Mouse (Mus musculus): ENCODE results near the gene Wdr54. TPM values are rescaled to one million over a fixed set of nuclear protein-coding genes. Genes with fewer than 3 reads are reported as not detected.

Wdr54 gene
- polyA plus RNA-seq, 1 experiment from 2014 or later: 12.0 TPM

DNA sequence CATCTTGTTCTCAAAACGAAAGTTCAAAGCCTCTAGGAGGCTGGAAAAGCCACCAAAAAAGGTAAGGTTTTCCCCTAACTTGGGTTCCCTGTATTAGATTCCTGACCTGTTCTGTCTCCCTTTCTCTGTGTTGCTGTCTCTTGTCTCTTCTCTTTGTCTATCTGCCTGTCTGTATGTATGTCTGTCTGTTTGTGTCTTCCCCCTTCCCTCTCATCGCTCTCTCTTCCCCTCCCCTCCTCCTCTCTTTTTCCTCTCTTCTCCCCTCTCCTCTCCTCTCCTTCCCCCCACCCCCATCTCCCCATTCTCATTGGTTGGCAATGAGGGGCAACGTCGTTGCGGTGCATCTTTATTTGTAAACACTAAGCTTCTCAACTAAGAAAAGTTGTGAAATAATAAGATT, 30.9 kb downstream of the Wdr54 start, which contains the start of gene Ino80b:
TSS of gene Ino80b (minus strand) at position 101 of the 400 bp plus-strand sequence.
- 31% methylated on average over 5 of the region's 5 CpGs for WGBS
- peak within 1 kb of the TSS; percentile 90 for H3K4me2 ChIP-seq (replicated peaks)
- H3K27ac ChIP-seq (replicated peaks): peak within 1 kb of the TSS; percentile 85
- no peaks in the 10 kb centered on the region for H3K36me3 ChIP-seq
- H3K9me3 ChIP-seq (replicated peaks): no peaks in the 10 kb centered on the region
- peaks cover 30% of the 10 kb centered on the region for H3K4me1 ChIP-seq
- H3K27me3 ChIP-seq: no peaks in the 10 kb centered on the region
- peak within 1 kb of the TSS; percentile 64 for H3K9ac ChIP-seq
- ATAC-seq (ENCODE audit: insufficient number of reproducible peaks, low FRiP score, low TSS enrichment, low read depth): no peak
- H3K4me3 ChIP-seq (replicated peaks): peak within 1 kb of the TSS; percentile 84

DNA sequence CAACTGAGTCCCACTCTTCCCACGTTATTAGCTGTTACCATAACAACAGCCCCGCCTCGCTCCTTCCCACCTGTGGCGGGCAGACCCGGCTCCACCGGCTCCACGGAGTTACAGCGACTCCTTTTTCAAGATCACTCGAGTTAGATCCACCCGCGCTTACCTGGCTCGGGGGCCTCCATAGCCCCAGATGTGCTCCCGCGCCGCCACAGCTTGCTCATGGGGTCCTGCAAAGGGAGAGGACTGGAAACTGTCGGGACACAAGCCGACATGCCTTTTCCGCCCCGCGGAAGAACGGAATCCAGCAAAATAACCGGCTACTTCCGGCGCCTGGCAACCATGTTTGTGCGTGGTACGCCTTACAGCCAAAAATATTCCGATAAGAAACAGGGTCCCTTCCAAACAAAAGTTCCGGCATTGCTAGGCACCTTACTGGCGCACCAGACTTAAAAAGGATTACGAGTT, 31.3 kb downstream of the Wdr54 start:
- peak overlapping the region; percentile 84 for H3K4me3 ChIP-seq (replicated peaks)
- H3K27me3 ChIP-seq: no peaks in the 10 kb centered on the region
- H3K36me3 ChIP-seq: no peaks in the 10 kb centered on the region
- H3K27ac ChIP-seq (replicated peaks): peak overlapping the region; percentile 85
- no peak for ATAC-seq (ENCODE audit: insufficient number of reproducible peaks, low FRiP score, low TSS enrichment, low read depth)
- peaks cover 35% of the 10 kb centered on the region for H3K4me1 ChIP-seq
- peak overlapping the region; percentile 90 for H3K4me2 ChIP-seq (replicated peaks)
- no peaks in the 10 kb centered on the region for H3K9me3 ChIP-seq (replicated peaks)
- H3K9ac ChIP-seq: peak overlapping the region; percentile 64
- under 1% methylated on average over 30 of the region's 30 CpGs for WGBS

- Histone ChIP-seq H3K4me2 (replicated peaks) (peak overlapping the region; percentile 97), H3K4me1 (peaks cover 45% of the 10 kb centered on the region), H3K36me3 (peaks cover 19% of the 10 kb centered on the region), H3K4me3 (replicated peaks) (peak overlapping the region; percentile 85), H3K9me3 (replicated peaks) (no peaks in the 10 kb centered on the region), H3K27me3 (no peaks in the 10 kb centered on the region), H3K27ac (replicated peaks) (no peak overlapping the region), H3K9ac (no peak overlapping the region; the same call in 1 of the 2 replicates)
- WGBS: 64% methylated on average over 5 of the region's 5 CpGs
- ATAC-seq (ENCODE audit: insufficient number of reproducible peaks, low FRiP score, low TSS enrichment, low read depth): no peak
These were observed 33.2 kb downstream of the Wdr54 start for GRCm38 (mm10) chr6:83122961-83123360.

DNA sequence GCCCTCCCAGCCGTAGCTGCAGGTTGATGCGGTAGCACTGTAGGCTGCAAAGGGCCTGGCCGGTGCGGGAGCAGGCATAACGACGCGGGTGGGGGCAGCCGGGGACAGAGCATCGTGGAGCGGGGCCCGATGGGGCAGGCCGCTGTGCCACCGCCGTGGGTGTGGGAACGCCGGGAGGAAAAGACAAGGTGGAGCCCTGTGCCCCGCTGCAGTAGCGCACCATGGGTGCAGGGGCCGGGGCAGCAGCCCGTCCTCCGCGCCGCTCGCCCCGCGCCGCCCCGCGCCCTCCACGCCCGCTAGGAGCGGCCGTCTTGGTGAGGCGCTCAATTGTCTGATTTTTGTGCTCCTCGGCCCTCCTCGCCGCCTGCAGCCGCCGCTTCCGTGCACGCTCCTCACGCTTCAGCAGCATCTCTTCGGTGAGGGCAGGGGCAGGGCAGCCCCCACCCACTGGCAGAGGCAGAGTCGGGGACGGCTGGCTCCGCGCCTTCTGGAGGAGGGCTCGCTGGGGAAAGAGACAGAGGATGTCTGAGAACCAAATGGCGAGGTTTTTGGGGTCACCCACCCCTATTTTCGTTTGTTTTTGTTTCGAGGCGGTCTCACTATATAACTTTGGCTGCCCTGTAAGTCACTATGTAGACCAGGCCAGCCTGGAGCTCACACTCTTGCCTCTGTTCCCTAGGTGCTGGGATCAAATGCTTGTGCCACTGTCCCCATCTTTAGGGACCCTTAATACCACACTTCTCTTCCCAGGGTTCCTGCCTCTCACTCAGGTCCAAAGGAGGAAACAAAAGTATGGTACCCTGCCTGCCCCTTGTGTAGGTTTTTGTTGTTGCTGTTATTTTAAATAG, 34.1 kb downstream of the Wdr54 start:
- H3K4me2 ChIP-seq (replicated peaks): peak overlapping the region; percentile 97
- H3K9ac ChIP-seq: peak overlapping the region; percentile 87
- peaks cover 49% of the 10 kb centered on the region for H3K4me1 ChIP-seq
- under 1% methylated on average over 52 of the region's 52 CpGs for WGBS
- no peaks in the 10 kb centered on the region for H3K27me3 ChIP-seq
- ATAC-seq (ENCODE audit: insufficient number of reproducible peaks, low FRiP score, low TSS enrichment, low read depth): no peak
- H3K9me3 ChIP-seq (replicated peaks): no peaks in the 10 kb centered on the region
- H3K4me3 ChIP-seq (replicated peaks): peak overlapping the region; percentile 85
- H3K27ac ChIP-seq (replicated peaks): peak overlapping the region; percentile 98
- H3K36me3 ChIP-seq: peaks cover 28% of the 10 kb centered on the region

DNA sequence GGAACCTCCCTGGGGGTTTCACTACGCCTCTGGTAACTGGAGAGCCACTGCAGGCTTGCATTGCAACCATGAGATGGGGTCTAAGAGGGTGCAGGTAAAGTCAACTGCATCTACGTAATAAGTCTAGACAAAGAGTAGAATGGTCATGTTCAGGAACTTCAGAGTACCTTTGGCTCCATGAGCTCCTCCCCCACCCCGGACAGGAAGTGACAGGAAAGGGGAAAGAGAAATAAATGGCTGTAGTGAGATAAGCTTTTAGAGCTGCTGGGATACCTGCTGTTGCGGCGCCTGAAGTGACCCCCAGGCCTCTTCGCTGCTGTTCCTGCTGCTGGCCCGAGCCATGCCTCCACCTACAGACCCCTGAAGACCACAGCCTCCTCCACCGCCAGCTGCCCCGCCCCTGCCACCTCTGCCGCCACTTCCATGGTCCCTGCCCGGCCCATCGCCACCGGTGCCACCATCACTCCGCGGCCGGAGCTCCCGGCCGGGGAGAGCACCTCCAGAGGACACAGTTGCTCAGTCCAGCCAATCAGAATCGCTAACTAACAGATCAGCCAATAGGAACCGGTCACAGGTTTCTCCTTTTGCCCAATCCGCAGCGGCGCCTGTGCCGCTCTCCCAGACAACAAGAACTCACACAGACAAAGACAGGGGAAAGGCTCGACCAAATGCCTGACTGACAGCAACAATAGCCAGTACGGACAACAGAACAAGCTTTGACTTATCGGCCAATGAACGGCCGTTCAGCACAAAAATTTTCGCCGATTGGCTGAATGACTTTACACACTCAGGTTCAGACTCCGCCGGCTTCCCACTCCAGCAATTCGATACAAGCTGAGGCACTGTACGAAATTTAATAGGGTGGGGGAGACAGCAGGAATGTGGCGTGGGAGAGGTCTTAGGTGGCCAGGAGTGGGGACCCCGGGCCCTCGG, 35.0 kb downstream of the Wdr54 start, which contains the start of gene Wbp1:
TSS of gene Wbp1 (minus strand) at position 630 of the 933 bp plus-strand sequence.
- H3K4me3 ChIP-seq (replicated peaks): peak within 1 kb of the TSS; percentile 85
- under 1% methylated on average over 38 of the region's 38 CpGs for WGBS
- peaks cover 31% of the 10 kb centered on the region for H3K36me3 ChIP-seq
- no peaks in the 10 kb centered on the region for H3K9me3 ChIP-seq (replicated peaks)
- H3K4me2 ChIP-seq (replicated peaks): peak within 1 kb of the TSS; percentile 97
- H3K27ac ChIP-seq (replicated peaks): peak within 1 kb of the TSS; percentile 98
- H3K9ac ChIP-seq: peak within 1 kb of the TSS; percentile 87
- peaks cover 58% of the 10 kb centered on the region for H3K4me1 ChIP-seq
- peak; percentile 97 for ATAC-seq (ENCODE audit: insufficient number of reproducible peaks, low FRiP score, low TSS enrichment, low read depth)
- no peaks in the 10 kb centered on the region for H3K27me3 ChIP-seq

DNA sequence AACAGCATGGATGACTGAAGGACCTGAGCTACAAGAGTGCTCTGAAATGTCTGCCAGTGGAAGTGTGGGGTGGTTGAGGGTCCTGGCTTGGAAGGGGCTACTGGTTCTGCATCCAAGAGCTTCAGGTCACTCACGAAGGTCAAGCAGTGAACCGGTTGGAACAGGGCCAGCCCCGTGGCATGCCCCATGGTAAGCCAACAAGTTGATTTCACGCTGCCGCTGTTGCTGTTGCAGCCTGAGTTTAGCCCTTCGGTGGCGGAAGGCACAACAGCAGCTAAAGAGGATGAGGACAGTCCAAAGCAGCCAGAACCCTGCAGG, 36.5 kb downstream of the Wdr54 start:
- no peak for ATAC-seq (ENCODE audit: insufficient number of reproducible peaks, low FRiP score, low TSS enrichment, low read depth)
- peaks cover 31% of the 10 kb centered on the region for H3K36me3 ChIP-seq
- H3K9ac ChIP-seq: no peak overlapping the region
- no peak overlapping the region for H3K27ac ChIP-seq (replicated peaks)
- peak overlapping the region; percentile 85; the same call in 1 of the 2 replicates for H3K4me3 ChIP-seq (replicated peaks)
- WGBS: 69% methylated on average over 7 of the region's 7 CpGs
- H3K27me3 ChIP-seq: no peaks in the 10 kb centered on the region
- 0 out of 2 replicates have a peak overlapping the region, but pooled peaks have one; percentile 97 for H3K4me2 ChIP-seq (replicated peaks)
- no peaks in the 10 kb centered on the region for H3K9me3 ChIP-seq (replicated peaks)
- H3K4me1 ChIP-seq: peaks cover 63% of the 10 kb centered on the region

- ATAC-seq (ENCODE audit: insufficient number of reproducible peaks, low FRiP score, low TSS enrichment, low read depth): no peak
- Histone ChIP-seq H3K36me3 (peaks cover 31% of the 10 kb centered on the region), H3K4me3 (replicated peaks) (no peak overlapping the region), H3K27me3 (no peaks in the 10 kb centered on the region), H3K27ac (replicated peaks) (no peak overlapping the region), H3K9ac (no peak overlapping the region), H3K4me1 (peaks cover 62% of the 10 kb centered on the region), H3K4me2 (replicated peaks) (no peak overlapping the region), H3K9me3 (replicated peaks) (no peaks in the 10 kb centered on the region)
- 77% methylated on average over 14 of the region's 14 CpGs for WGBS
These were observed 37.1 kb downstream of the Wdr54 start for GRCm38 (mm10) chr6:83118825-83119733.

- Histone ChIP-seq H3K4me2 (replicated peaks) (no peak overlapping the region), H3K4me1 (peaks cover 58% of the 10 kb centered on the region), H3K4me3 (replicated peaks) (no peak overlapping the region), H3K9me3 (replicated peaks) (no peaks in the 10 kb centered on the region), H3K27me3 (no peaks in the 10 kb centered on the region), H3K9ac (no peak overlapping the region), H3K27ac (replicated peaks) (no peak overlapping the region), H3K36me3 (peaks cover 31% of the 10 kb centered on the region)
- no peak for ATAC-seq (ENCODE audit: insufficient number of reproducible peaks, low FRiP score, low TSS enrichment, low read depth)
- WGBS: 81% methylated on average over 11 of the region's 11 CpGs
These were observed 37.8 kb downstream of the Wdr54 start for GRCm38 (mm10) chr6:83118369-83118768.

GRCm38 (mm10) chr6:83117616-83118015, 38.6 kb downstream of the Wdr54 start:
- Histone ChIP-seq H3K4me1 (peaks cover 52% of the 10 kb centered on the region), H3K4me3 (replicated peaks) (no peak overlapping the region), H3K27me3 (no peaks in the 10 kb centered on the region), H3K27ac (replicated peaks) (no peak overlapping the region), H3K9me3 (replicated peaks) (no peaks in the 10 kb centered on the region), H3K9ac (no peak overlapping the region), H3K4me2 (replicated peaks) (no peak overlapping the region), H3K36me3 (peaks cover 31% of the 10 kb centered on the region)
- 86% methylated on average over 13 of the region's 13 CpGs for WGBS
- ATAC-seq (ENCODE audit: insufficient number of reproducible peaks, low FRiP score, low TSS enrichment, low read depth): no peak

GRCm38 (mm10) chr6:83117165-83117438, 39.1 kb downstream of the Wdr54 start:
- Histone ChIP-seq H3K4me1 (peaks cover 46% of the 10 kb centered on the region), H3K9me3 (replicated peaks) (no peaks in the 10 kb centered on the region), H3K27me3 (no peaks in the 10 kb centered on the region), H3K9ac (no peak overlapping the region), H3K4me3 (replicated peaks) (no peak overlapping the region), H3K27ac (replicated peaks) (no peak overlapping the region), H3K4me2 (replicated peaks) (no peak overlapping the region), H3K36me3 (peaks cover 31% of the 10 kb centered on the region)
- no peak for ATAC-seq (ENCODE audit: insufficient number of reproducible peaks, low FRiP score, low TSS enrichment, low read depth)
- 77% methylated on average over 4 of the region's 4 CpGs for WGBS

Measured in embryonic facial prominence, embryonic 15.5 days (tissue).